Mouse (Mus musculus): Measurements from ENCODE around the gene Gm18596. TPM values are rescaled to one million over a fixed set of nuclear protein-coding genes. Genes with fewer than 3 reads are reported as not detected.
"Not testable (repeated sequence)": the region's sequence is repeated elsewhere in the genome, so short reads cannot be mapped to it uniquely, and the experiment has no call there.

The Gm18596 gene
- total RNA-seq, 2 experiments from 2014 or later = not detected

- intact Hi-C loops (cut with DNase I; ENCODE audit: low total_unique reads) = no loop called here
- no peak for DNase-seq
Observed at GRCm38 (mm10) chr10:77715507-77715906, 26.9 kb downstream of the Gm18596 start, which contains the start of gene Gm10142. Gm10142 (plus strand) TSS chr10:77715807.

- DNase-seq = no peak
- intact Hi-C loops (cut with DNase I; ENCODE audit: low total_unique reads) = no loop called here
Observed at GRCm38 (mm10) chr10:77713734-77714133, 28.7 kb downstream of the Gm18596 start.

GRCm38 (mm10) chr10:77711157-77711556, 31.3 kb downstream of the Gm18596 start, which contains the start of gene Gm10024:
Gm10024 (plus strand) TSS chr10:77711457.
- DNase-seq; intact Hi-C loops (cut with DNase I; ENCODE audit: low total_unique reads): not testable (repeated sequence)

GRCm38 (mm10) chr10:77709831-77710230, 32.6 kb downstream of the Gm18596 start:
- no peak for DNase-seq

GRCm38 (mm10) chr10:77706326-77706725, 36.1 kb downstream of the Gm18596 start, which contains the start of gene Gm10272:
Gm10272 (plus strand) TSS chr10:77706626.
- DNase-seq = no peak
- intact Hi-C loops (cut with DNase I; ENCODE audit: low total_unique reads) = no loop called here

More at GRCm38 (mm10) chr10:77709831-77710230, 32.6 kb downstream of the Gm18596 start:
- intact Hi-C loops (cut with DNase I; ENCODE audit: low total_unique reads) = no loop called here

- no peak for DNase-seq
- intact Hi-C loops (cut with DNase I; ENCODE audit: low total_unique reads) = no loop called here
Observed at GRCm38 (mm10) chr10:77697133-77697532, 45.3 kb downstream of the Gm18596 start, which contains the start of gene Gm9508. Gm9508 (minus strand) TSS chr10:77697233.

Other genes with a start within 250 kb of the Gm18596 start
- 10 to 100 TPM in 1 of 2 experiments, 1 to 10 TPM in 1; 7.9 to 10.0 TPM for gene Fam207a, start 226.9 kb downstream of the Gm18596 start, total RNA-seq (2021)
- 1 to 10 TPM; 1.8 to 2.1 TPM for gene Itgb2, start 212.4 kb downstream of the Gm18596 start, total RNA-seq (2021)
- 10 to 100 TPM; 47.4 to 51.8 TPM for gene Pttg1ip, start 160.9 kb downstream of the Gm18596 start, total RNA-seq (2021)
- gene Sumo3, start 136.5 kb downstream of the Gm18596 start, total RNA-seq (2021) = 10 to 100 TPM; 41.9 to 46.5 TPM
- gene Gm49325, start 136.4 kb downstream of the Gm18596 start, total RNA-seq (2021) = 10 to 100 TPM in 1 of 2 experiments, 1 to 10 TPM in 1; 5.8 to 10.3 TPM
- 10 to 100 TPM; 79.8 to 84.4 TPM for gene Ube2g2, start 120.4 kb downstream of the Gm18596 start, total RNA-seq (2021)
- not detected for gene Tspear, start 56.1 kb downstream of the Gm18596 start, total RNA-seq (2021)
- gene Gm19402, start 51.9 kb downstream of the Gm18596 start, total RNA-seq (2021) = not detected
- gene Gm9508, start 45.4 kb downstream of the Gm18596 start, total RNA-seq (2021) = not detected
- not detected for gene Gm10272, start 36.0 kb downstream of the Gm18596 start, total RNA-seq (2021)
- gene Gm10024, start 31.2 kb downstream of the Gm18596 start, total RNA-seq (2021) = not detected
- gene Gm10142, start 26.8 kb downstream of the Gm18596 start, total RNA-seq (2021) = not detected
- gene Krtap12-1, start 22.0 kb downstream of the Gm18596 start, total RNA-seq (2021) = not detected
- not detected for gene Gm10100, start 16.2 kb downstream of the Gm18596 start, total RNA-seq (2021)
- not detected for gene Gm9736, start 8.7 kb upstream of the Gm18596 start, total RNA-seq (2021)
- gene Gm3233, start 17.0 kb upstream of the Gm18596 start, total RNA-seq (2021) = not detected
- gene Gm3238, start 28.7 kb upstream of the Gm18596 start, total RNA-seq (2021) = not detected
- gene Gm7138, start 34.3 kb upstream of the Gm18596 start, total RNA-seq (2021) = not detected
- not detected for gene Gm3250, start 39.9 kb upstream of the Gm18596 start, total RNA-seq (2021)
- gene Gm7137, start 45.6 kb upstream of the Gm18596 start, total RNA-seq (2021) = not detected
- not detected for gene Gm9639, start 52.4 kb upstream of the Gm18596 start, total RNA-seq (2021)
- gene Gm19668, start 56.5 kb upstream of the Gm18596 start, total RNA-seq (2021) = not detected
- gene Gm9507, start 69.2 kb upstream of the Gm18596 start, total RNA-seq (2021) = not detected
- gene Gm2696, start 72.0 kb upstream of the Gm18596 start, total RNA-seq (2021) = not detected
- gene Krtap10-4, start 84.5 kb upstream of the Gm18596 start, total RNA-seq (2021) = not detected
- gene Krtap10-10, start 93.3 kb upstream of the Gm18596 start, total RNA-seq (2021) = not detected
- gene Gm36176, start 104.2 kb upstream of the Gm18596 start, total RNA-seq (2021) = not detected
- gene Gm10318, start 110.2 kb upstream of the Gm18596 start, total RNA-seq (2021) = not detected
- not detected for gene Gm3285, start 119.3 kb upstream of the Gm18596 start, total RNA-seq (2021)
- under 1 TPM; 0.33 to 0.41 TPM for gene Lrrc3, start 159.9 kb upstream of the Gm18596 start, total RNA-seq (2021)
- under 1 TPM; 0.04 to 0.33 TPM for gene Trpm2, start 227.9 kb upstream of the Gm18596 start, total RNA-seq (2021)
- gene 1810043G02Rik, start 235.9 kb upstream of the Gm18596 start, total RNA-seq (2021) = 1 to 10 TPM; 3.7 to 4.6 TPM